Mouse (Mus musculus) embryonic facial prominence, embryonic 11.5 days (tissue): ENCODE measurements around the gene Tubgcp3. TPM values are rescaled to one million over a fixed set of nuclear protein-coding genes. Genes with fewer than 3 reads are reported as not detected.

ENCODE experiments used
- ATAC-seq: fragments of 200-750 bp; cut with Nextera tagmentation; replicated peaks from 2 replicates; pipeline ENCODE4 v1.8.0; 2017; ENCODE audit warnings: low read depth; ENCODE audit not compliant: insufficient number of reproducible peaks, low FRiP score, low TSS enrichment
- DNase-seq: peaks from one replicate; pipeline ENCODE4 v3.0.0-alpha.2; 2015; ENCODE audit warnings: low spot score
- H3K27ac ChIP-seq: fragments of 300-500 bp; sonication (generic); replicated peaks from 2 replicates; pipeline ENCODE4 v1.5.1; 2014; ENCODE audit warnings: mild to moderate bottlenecking, low read depth, low read length, control low read depth
- H3K27me3 ChIP-seq: fragments of 300-500 bp; sonication (generic); 2 replicates; pipeline ENCODE4 v1.6.1; 2014; ENCODE audit warnings: mild to moderate bottlenecking, low read length, moderate library complexity, mixed read lengths; ENCODE audit not compliant: control insufficient read depth, insufficient read depth
- H3K36me3 ChIP-seq: fragments of 300-500 bp; sonication (generic); replicated peaks from 2 replicates; pipeline ENCODE4 v1.6.1; 2014; ENCODE audit warnings: low read depth, mild to moderate bottlenecking, low read length, moderate library complexity, mixed read lengths; ENCODE audit not compliant: control insufficient read depth, insufficient read depth
- H3K4me1 ChIP-seq: fragments of 300-500 bp; sonication (generic); 2 replicates; pipeline ENCODE4 v1.6.1; 2014; ENCODE audit warnings: low read length, mixed read lengths; ENCODE audit not compliant: control insufficient read depth, insufficient read depth
- H3K4me2 ChIP-seq: fragments of 300-500 bp; sonication (generic); 2 replicates; pipeline ENCODE4 v1.6.1; 2014; ENCODE audit warnings: low read depth, mild to moderate bottlenecking, control low read depth, low read length, moderate library complexity
- H3K4me3 ChIP-seq: fragments of 300-500 bp; sonication (generic); 2 replicates; pipeline ENCODE4 v1.5.1; 2014; ENCODE audit warnings: low read depth, low read length, control low read depth
- H3K9ac ChIP-seq: fragments of 300-500 bp; sonication (generic); replicated peaks from 2 replicates; pipeline ENCODE4 v1.6.1; 2014; ENCODE audit warnings: mild to moderate bottlenecking, control low read depth, low read length
- H3K9me3 ChIP-seq: fragments of 300-500 bp; sonication (generic); replicated peaks from 2 replicates; pipeline ENCODE4 v1.6.1; 2016; ENCODE audit warnings: mild to moderate bottlenecking, low read length, inconsistent platforms, mixed read lengths; ENCODE audit not compliant: control insufficient read depth
- WGBS: fragments of 180-500 bp; shearing (Covaris S2); extraction: QIAGEN DNeasy Blood & Tissue Kit; methylation state at CpG from one replicate; pipeline ENCODE4 v1.1.7; 2014; 5-methylcytosine and 5-hydroxymethylcytosine counted together
- polyA plus RNA-seq: library from polyadenylated mRNA; unstranded; fragments of >200 nt; fragmentation: Nextera tagmentation; extraction: Ambion mirVana; gene quantifications from 2 replicates; pipeline ENCODE4 v1.2.1, GENCODE M21; 2014

The Tubgcp3 gene
- polyA plus RNA-seq, 1 experiment from 2014 or later = 56.6 TPM

DNA sequence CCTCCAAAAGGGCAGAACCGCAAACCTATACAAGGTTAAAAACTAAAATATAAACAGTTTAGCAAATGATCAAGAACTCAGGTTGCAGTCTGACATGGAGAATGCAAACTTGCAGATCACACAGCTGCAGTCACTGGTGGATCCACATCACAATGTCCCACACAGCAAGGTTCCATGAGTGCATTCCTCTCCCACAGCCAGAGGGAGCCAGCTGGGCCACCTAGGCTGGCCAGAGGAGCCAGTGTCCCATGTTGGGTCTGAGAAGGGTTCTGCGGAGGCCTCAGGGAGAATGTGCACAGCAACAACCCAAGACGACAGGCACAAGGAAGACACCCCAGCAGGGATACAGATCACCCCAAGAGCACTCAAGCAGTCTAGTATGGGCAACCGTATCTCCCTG, 20.8 kb downstream of the Tubgcp3 start:
- Histone ChIP-seq H3K4me3 (no peak overlapping the region), H3K9me3 (no peaks in the 10 kb centered on the region), H3K4me1 (no peaks in the 10 kb centered on the region), H3K27ac (no peak overlapping the region), H3K4me2 (no peak overlapping the region), H3K36me3 (peaks cover 3% of the 10 kb centered on the region), H3K27me3 (no peaks in the 10 kb centered on the region), H3K9ac (no peak overlapping the region)
- no peak for ATAC-seq
- WGBS = 92% methylated on average over 4 of the region's 4 CpGs
- no peak for DNase-seq

DNA sequence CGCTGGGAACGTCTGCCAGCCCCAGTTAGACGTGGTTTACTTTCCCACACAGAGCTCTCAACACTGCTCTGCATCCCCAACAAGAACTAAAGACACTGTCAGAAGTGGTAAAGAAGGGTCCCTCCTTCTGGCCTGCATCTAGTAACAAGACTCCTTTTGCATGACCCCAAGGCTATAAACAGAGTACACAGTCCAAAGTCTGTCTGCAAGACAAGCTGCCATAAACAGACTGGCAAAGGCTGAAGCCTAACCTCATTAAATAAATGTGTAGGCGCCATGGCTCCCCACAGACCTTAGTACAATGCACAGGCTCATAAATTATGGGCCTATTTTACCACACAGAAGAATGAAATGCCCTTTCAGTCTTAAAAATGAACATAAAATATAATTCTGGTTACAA, 21.6 kb downstream of the Tubgcp3 start:
- H3K27ac ChIP-seq = no peak overlapping the region
- no peaks in the 10 kb centered on the region for H3K4me1 ChIP-seq

DNA sequence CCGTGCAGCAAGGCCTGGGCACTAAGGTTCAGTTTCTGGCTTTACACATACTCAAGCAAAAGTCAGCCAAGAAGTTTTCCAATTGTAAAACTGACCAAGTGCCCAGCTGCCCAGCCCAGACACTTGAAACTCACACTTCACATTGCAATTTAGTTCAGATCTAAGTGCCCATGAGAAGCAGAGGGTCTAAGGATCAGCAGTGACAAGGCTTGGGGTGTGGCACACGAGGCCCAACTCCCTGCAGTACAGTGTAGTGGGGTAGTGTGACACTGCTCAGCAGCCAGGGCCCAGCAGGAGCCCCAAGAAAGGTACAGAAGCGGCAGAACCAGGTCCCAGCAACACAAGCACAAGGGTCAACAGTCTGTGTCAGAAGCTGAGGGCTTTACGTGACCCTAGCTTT, 23.1 kb downstream of the Tubgcp3 start:
- ATAC-seq = no peak
- no peak for DNase-seq
- 88% methylated on average over 4 of the region's 4 CpGs for WGBS
- H3K4me2 ChIP-seq = no peak overlapping the region
- no peaks in the 10 kb centered on the region for H3K9me3 ChIP-seq
- no peaks in the 10 kb centered on the region for H3K27me3 ChIP-seq
- H3K4me3 ChIP-seq = no peak overlapping the region
- no peak overlapping the region for H3K27ac ChIP-seq
- no peak overlapping the region for H3K9ac ChIP-seq
- peaks cover 3% of the 10 kb centered on the region for H3K36me3 ChIP-seq
- H3K4me1 ChIP-seq = no peaks in the 10 kb centered on the region

More for the DNA sequence above, 21.6 kb downstream of the Tubgcp3 start:
- Histone ChIP-seq H3K4me2 (no peak overlapping the region), H3K36me3 (peaks cover 3% of the 10 kb centered on the region), H3K4me3 (no peak overlapping the region), H3K9me3 (no peaks in the 10 kb centered on the region), H3K9ac (no peak overlapping the region), H3K27me3 (no peaks in the 10 kb centered on the region)
- ATAC-seq (no peak), DNase-seq (no peak)
- 89% methylated on average over 4 of the region's 4 CpGs for WGBS

DNA sequence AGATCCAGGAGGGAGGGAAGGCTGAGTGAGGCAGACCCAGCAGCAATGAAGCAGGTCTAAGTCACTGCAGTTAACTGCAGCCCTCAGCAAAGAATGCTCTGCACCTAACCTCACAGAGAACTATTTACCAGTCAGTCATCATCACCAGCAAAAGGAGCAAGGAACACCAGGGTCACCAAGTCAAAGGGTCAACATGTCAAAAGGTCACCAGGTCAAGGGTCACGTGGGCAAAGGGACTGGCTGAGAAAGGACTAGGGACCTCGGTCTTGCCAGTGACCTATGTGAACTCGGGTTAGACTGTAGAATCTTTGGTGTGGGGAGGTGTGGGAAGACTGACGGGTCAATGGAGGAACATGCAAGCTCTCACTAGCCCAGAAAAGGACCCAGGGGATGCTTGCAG, 25.5 kb downstream of the Tubgcp3 start:
- Histone ChIP-seq H3K9me3 (no peaks in the 10 kb centered on the region), H3K27me3 (no peaks in the 10 kb centered on the region), H3K4me3 (no peak overlapping the region), H3K9ac (no peak overlapping the region), H3K4me2 (no peak overlapping the region), H3K4me1 (no peaks in the 10 kb centered on the region), H3K27ac (no peak overlapping the region), H3K36me3 (peaks cover 3% of the 10 kb centered on the region)
- ATAC-seq = no peak
- DNase-seq = no peak
- 54% methylated on average over 4 of the region's 4 CpGs for WGBS

DNA sequence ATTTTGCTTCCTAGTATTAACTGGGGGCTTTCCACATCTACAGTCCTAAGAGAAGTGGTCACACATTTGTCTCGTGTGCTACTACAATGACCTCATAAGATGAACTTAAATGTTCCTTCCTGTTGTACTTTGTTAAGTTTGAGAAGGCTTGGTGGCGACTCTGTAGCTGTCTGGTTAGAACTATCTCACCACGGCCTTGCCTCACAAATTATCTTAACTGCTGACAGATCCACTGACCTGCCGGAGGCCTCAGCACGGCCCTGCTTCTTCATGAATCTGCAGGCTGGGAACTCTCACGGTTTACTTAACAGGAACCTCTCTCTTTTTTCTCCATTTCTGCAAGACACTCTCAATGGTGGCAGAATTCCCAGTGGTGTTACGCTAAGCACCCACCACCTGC, 27.2 kb downstream of the Tubgcp3 start:
- Histone ChIP-seq H3K4me3 (no peak overlapping the region), H3K36me3 (peaks cover 3% of the 10 kb centered on the region), H3K4me1 (no peaks in the 10 kb centered on the region), H3K9ac (no peak overlapping the region), H3K4me2 (no peak overlapping the region), H3K9me3 (no peaks in the 10 kb centered on the region), H3K27ac (no peak overlapping the region), H3K27me3 (no peaks in the 10 kb centered on the region)
- DNase-seq (no peak), ATAC-seq (no peak)
- 87% methylated on average over 7 of the region's 7 CpGs for WGBS

DNA sequence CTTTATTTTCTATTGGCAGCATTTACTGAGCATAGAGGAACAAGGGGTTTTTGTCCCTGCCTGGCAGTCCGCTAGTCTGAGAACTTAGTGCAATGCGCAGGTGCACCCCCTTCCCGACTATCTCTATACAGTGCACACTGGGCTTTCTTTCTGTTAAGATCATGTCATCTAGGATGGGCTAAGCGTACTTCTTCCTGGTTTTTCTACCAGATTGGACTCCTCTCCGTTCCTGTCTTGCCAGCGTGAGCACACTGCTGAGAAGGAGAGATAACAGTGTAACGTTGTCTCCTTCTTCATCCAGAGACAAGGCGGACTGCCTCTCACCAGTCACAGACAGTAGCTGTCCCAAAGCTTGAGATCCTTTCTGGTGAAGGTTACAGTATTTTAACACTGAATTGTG, 27.7 kb downstream of the Tubgcp3 start:
- H3K9me3 ChIP-seq = no peaks in the 10 kb centered on the region
- no peak overlapping the region for H3K4me3 ChIP-seq
- H3K9ac ChIP-seq = no peak overlapping the region
- WGBS = 90% methylated on average over 8 of the region's 8 CpGs
- DNase-seq (no peak), ATAC-seq (no peak)
- H3K27me3 ChIP-seq = no peaks in the 10 kb centered on the region
- H3K4me1 ChIP-seq = no peaks in the 10 kb centered on the region
- H3K27ac ChIP-seq = no peak overlapping the region
- peaks cover 7% of the 10 kb centered on the region for H3K36me3 ChIP-seq
- H3K4me2 ChIP-seq = no peak overlapping the region

DNA sequence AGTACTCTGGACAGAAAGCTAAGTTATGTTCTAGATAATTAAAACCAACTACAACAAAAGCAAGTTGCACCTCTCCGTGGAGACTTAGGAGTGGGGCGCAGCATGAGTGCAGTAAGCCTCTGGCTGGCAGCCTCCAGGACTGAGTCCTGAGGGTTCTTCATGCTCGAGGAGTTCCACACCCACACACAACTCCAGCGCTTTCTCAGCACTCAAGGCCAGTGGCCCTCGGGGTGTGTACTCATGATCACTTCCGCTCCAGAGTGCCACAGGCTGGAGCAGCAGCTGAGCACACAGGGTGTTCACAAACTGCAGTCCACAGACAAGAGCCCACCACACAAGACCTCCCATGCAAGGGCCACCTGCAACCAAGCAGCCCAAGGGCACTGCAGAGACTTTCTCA, 30.5 kb downstream of the Tubgcp3 start:
- Histone ChIP-seq H3K27ac (no peak overlapping the region), H3K9ac (no peak overlapping the region), H3K9me3 (no peaks in the 10 kb centered on the region), H3K27me3 (no peaks in the 10 kb centered on the region), H3K4me2 (no peak overlapping the region), H3K4me1 (no peaks in the 10 kb centered on the region), H3K36me3 (peaks cover 4% of the 10 kb centered on the region), H3K4me3 (no peak overlapping the region)
- DNase-seq (no peak), ATAC-seq (0 out of 2 replicates have a peak, but pooled peaks have one; percentile 23)
- WGBS = 94% methylated on average over 6 of the region's 6 CpGs

DNA sequence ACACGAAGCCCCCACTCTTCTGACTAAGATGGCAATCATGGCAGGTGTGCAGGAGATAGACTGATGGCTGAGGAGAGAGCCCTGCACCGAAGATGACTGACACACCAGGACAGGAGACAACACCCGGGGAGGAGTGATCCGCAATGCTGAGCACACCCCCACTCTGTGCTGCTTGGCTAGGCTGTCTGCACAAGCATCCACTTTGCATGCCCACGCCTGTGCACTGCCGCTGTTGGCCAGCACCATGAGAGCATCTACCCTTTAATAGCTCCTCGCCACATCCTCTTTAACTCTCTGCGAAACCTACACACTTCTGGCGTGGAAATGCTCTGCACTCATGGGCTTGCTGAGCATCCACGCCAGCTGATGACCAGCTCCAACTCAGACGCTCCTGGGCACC, 33.6 kb downstream of the Tubgcp3 start:
- DNase-seq (no peak), ATAC-seq (no peak)
- Histone ChIP-seq H3K27me3 (no peaks in the 10 kb centered on the region), H3K36me3 (peaks cover 4% of the 10 kb centered on the region), H3K9me3 (no peaks in the 10 kb centered on the region), H3K4me3 (no peak overlapping the region), H3K4me1 (no peaks in the 10 kb centered on the region), H3K4me2 (no peak overlapping the region), H3K9ac (no peak overlapping the region), H3K27ac (no peak overlapping the region)
- 93% methylated on average over 11 of the region's 11 CpGs for WGBS
